Comparison of ENCODE assay signal across 15 mouse cellular contexts in genomic region chr10:121608177-121608576, GRCm38 (mm10). TPM values are rescaled to one million over a fixed set of nuclear protein-coding genes. Genes with fewer than 3 reads are reported as not detected.
"Had no signal": no experiment of that assay in that cellular context is flagged by ENCODE, and none has a peak within 500 bp of the region (broad histone marks: within the 10 kb centered on the region; RNA-seq: fewer than 3 reads in every experiment).

No protein-coding gene starts in this region.

- H3K9me3 ChIP-seq: hindbrain, embryonic 15.5 days; limb, embryonic 12.5 days; liver, embryonic 13.5 days; lung, embryonic 15.5 days; midbrain, embryonic 15.5 days had no signal

- H3K27me3 ChIP-seq: hindbrain, embryonic 15.5 days; limb, embryonic 12.5 days; liver, embryonic 13.5 days; lung, embryonic 15.5 days; megakaryocyte, embryonic 14.5 days; midbrain, embryonic 15.5 days had no signal

- H3K4me2 ChIP-seq: hindbrain, embryonic 15.5 days; limb, embryonic 12.5 days; liver, embryonic 13.5 days; lung, embryonic 15.5 days; midbrain, embryonic 11.5 days; midbrain, embryonic 15.5 days had no signal

- DNase-seq: liver; liver, embryonic 13.5 days; liver, postnatal 0 days; lung, postnatal 14 days; right cerebral cortex, postnatal 14 days; thymus, postnatal 36 days had no signal

- H3K9ac ChIP-seq: hindbrain, embryonic 15.5 days; limb, embryonic 12.5 days; liver, embryonic 13.5 days; liver, postnatal 0 days; lung, embryonic 15.5 days; midbrain, embryonic 15.5 days had no signal

- H3K4me3 ChIP-seq: hindbrain, embryonic 15.5 days; layer of hippocampus, adult 2 months; limb, embryonic 12.5 days; liver, embryonic 13.5 days; lung, embryonic 15.5 days; megakaryocyte, embryonic 14.5 days; midbrain, embryonic 15.5 days had no signal

- H3K27ac ChIP-seq: hindbrain, embryonic 15.5 days; layer of hippocampus, adult 2 months; limb, embryonic 12.5 days; liver, embryonic 13.5 days; lung, embryonic 15.5 days; macrophage; midbrain, embryonic 15.5 days had no signal

- ATAC-seq: intestine, embryonic 16.5 days; liver, postnatal 0 days; midbrain, embryonic 15.5 days had no signal

- H3K4me1 ChIP-seq: hindbrain, embryonic 15.5 days; limb, embryonic 12.5 days; lung, embryonic 15.5 days; midbrain, embryonic 15.5 days had no signal

RNA-seq across cellular contexts. Expression of gene D930020B18Rik, which starts 33.2 kb away (rescaled TPM):
- polyA plus RNA-seq: liver, embryonic 13.5 days; liver, postnatal 0 days; macrophage; midbrain, embryonic 11.5 days had no signal
